Mouse (Mus musculus) heart, adult 2 months (tissue): Measurements from ENCODE around the gene Cd80.

Experiments used
- EP300 ChIP-seq: fragments of 200-500 bp; IDR thresholded peaks from 2 replicates; pipeline ENCODE4 v1.6.1; 2011; ENCODE audit warnings: low read depth, low read length, control low read depth; ENCODE audit not compliant: insufficient read depth
- POLR2A ChIP-seq: fragments of 200-500 bp; IDR thresholded peaks from 2 replicates; pipeline ENCODE4 v1.6.1; 2011; ENCODE audit warnings: mild to moderate bottlenecking, low read depth, low read length, control low read depth; ENCODE audit not compliant: insufficient read depth

GRCm38 (mm10) chr16:38459990-38460389, 4.6 kb downstream of the Cd80 start:
- no peak for TF ChIP-seq EP300
- TF ChIP-seq POLR2A: no peak
